Mouse (Mus musculus): Measurements from ENCODE around the gene Mrpl39.

Gene Mrpl39

DNA sequence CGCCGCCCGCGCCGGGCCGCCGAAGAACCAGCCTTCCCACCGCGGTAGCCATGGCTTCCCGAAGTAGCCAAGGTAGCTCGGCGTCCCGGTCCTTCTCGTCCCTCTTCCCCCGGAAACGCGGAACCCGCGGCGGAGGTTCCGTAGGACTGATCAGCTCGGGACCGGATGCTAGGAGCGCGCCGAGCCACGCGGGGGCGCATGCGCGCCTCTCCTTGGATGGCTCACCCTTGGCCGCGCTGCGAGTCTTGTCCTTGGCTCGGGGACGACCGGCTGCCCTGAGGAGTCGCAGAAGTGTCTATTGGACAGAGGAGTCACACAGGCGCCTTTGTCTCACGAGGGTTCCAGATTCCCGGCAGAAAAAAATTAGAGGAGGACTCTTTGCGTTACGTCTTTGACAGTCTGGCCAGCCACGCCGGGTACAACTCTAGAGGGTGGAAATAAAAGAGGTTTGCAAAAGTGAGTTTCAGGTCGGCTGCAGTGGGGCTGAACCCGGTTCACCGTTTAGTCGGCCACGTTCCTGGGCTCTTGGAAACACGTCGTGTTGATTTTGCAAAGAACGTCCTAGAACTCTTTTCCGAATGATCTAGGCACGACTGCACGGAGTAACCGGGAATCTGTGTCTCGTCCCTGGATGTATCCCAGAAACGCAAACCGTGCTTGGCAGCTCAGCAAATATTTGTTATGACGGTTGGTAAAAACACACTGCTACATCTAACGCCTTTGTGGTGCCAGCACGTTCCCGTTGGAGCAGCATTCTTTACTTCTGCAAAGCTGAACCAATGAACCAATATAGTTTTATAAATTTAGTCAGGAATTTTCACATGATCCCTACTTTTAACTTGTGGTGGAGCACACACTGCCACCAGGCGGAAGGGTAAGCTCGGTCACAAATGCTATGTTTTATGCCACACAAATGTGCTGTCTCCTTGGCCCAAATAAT is at the start of gene Mrpl39:
Mrpl39 (minus strand) TSS at position 577 of the 940 bp plus-strand sequence.
- peak; percentile 97 for DNase-seq

GRCm38 (mm10) chr16:84784966-84785365 is 49.4 kb upstream of the Mrpl39 start:
- DNase-seq, result no peak

- DNase-seq, result no peak
These were observed 47.7 kb upstream of the Mrpl39 start for GRCm38 (mm10) chr16:84783279-84783678.

DNA sequence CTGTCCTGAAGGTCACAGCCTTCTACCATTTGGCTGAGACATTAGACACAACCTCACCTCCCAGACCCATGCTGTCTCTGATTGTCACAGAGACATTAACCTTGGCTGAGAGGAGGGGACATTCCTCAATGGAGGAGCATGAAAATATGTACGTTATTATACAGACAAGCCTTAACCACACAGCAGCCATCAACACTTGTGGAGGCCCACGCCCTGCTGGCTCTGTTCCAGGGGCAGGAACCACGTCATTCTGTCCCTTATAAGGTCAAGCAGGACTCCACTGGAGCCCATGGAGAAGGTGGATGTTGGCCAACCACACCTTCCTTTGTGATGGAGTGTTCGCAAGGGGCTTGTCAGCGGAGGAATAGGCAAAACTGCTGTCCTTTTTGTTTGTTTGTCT is 44.2 kb upstream of the Mrpl39 start:
- DNase-seq, result no peak

DNA sequence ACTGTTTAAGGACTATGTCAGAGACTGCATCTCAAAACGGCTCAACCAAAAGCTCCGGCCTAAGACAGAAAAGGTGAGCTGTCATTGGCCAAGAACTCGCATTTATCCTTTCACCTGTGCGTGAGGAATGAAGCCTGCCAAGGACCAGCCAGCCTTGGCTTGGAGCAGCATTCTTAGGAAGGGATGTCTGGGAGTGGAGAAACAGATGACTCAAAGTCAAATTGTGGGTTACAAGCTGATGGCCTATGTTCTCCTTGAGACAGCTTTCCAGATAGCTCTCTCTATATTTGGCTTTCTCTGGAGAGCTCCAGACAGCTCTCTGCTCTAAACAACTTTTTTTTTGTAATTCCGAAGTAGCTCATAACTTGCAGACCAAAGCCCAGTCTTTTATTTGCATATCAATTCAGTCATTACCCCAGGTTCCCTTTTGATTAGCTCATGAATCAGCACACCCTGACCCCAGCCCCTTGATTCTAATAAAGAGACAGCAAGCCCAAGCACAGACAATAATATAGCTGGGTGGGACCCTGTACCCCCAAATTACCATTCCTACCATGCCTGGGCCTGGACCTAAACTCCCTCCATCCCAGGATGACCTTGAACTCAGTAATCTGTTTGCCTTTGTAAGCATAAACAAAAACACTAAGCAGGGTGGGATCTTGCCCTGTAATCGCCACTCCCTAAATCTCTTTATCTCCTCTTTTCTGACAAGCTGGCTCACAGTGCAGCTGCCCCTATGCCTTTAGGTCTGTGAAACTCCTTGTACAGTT is 43.5 kb upstream of the Mrpl39 start:
- no peak for DNase-seq

GRCm38 (mm10) chr16:84778431-84778830 is 42.9 kb upstream of the Mrpl39 start:
- DNase-seq, result no peak

DNA sequence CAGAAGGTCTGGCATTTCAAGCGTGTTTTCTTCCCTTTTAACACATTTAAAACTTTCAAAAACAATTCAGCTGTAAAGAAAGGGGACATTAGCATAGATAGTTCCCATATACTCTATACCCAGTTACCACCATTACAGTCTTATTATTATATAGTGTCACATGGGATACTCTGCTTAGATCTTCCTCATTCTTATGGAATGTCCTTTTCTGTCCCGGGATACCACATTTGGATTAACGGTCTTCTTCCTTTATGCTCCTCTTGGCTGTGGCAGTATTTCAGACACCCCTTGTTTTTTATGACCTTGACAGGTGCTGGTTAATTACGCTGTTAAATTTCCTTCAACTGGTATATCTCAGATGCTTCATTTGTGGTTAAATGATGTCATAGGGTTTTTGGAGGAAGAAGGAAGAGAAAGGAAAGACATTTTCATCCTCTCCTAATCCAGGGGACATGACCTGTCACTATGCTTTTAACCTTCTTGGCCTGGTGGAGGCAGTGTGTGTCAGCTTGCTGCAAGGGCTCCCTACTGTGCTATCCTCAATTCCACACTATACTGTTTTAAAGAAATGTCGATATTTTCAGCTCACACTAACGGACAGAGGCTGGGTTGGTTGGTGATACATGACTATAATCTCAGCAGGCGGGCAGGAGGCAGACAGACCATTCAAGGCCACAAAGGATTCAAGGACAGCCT is 40.7 kb upstream of the Mrpl39 start:
- DNase-seq, result no peak

GRCm38 (mm10) chr16:84775356-84775755 is 39.8 kb upstream of the Mrpl39 start:
- DNase-seq, result no peak

DNA sequence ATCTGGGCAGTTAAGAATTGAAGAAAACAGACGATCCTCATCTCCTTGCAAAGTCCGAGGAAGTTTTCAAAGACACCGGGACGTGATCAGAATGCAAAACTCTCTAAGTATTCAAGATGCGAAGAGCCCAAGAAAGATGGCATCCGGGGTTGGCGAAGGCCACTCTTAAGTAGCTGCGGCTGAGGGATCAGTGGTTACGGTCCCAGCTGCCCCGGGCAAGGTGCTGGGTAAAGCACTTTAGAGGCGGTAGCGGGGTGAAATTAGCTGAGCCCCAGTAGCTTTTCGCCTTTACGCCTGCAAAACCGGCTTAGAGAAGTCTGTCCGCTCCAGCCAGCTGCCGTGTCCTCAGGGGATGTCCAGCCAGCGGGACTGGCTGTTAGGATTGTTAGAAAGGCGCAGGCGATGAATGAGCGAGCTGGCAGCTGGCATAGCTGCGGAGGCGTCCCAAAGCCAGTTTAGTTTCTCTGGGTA is 39.3 kb upstream of the Mrpl39 start:
- no peak for DNase-seq

DNA sequence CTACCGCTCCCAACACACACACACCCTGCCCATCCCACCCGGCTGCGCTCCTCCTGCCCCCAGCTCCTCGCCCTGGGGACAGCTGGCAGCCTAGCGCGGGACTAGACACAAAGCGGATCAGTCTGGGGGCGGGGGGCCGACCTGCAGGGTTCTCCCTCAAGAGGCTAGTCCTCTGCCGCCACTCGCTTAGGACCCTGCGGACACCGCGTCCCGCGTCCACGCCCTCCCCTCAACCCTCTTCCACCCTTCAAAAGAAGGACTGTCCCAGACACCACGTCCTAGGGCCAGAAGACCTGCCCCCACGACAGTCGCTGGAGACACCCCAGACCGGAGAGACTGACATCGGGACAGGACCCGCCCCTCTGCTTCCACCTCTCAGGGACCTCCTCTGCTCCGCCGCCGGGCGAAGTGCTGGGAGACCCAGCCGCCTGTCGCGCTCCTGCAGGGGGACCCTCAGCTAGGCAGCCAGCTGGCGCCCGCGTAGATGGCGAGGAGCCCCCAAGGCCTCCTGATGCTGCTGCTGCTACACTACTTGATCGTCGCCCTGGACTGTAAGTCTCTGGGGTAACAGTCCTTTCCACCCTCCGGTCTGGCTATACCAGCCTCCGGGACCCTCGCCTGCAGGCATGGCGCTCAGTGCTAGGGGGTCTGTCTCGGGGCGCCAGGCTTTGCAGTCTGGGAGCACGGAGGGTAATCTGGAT is 38.6 kb upstream of the Mrpl39 start, which contains the start of gene Jam2:
Jam2 (plus strand) TSS at position 121 of the 701 bp plus-strand sequence.
- DNase-seq, result peak; percentile 7

- no peak for DNase-seq
These were observed 37.8 kb upstream of the Mrpl39 start for GRCm38 (mm10) chr16:84773268-84773861.

DNA sequence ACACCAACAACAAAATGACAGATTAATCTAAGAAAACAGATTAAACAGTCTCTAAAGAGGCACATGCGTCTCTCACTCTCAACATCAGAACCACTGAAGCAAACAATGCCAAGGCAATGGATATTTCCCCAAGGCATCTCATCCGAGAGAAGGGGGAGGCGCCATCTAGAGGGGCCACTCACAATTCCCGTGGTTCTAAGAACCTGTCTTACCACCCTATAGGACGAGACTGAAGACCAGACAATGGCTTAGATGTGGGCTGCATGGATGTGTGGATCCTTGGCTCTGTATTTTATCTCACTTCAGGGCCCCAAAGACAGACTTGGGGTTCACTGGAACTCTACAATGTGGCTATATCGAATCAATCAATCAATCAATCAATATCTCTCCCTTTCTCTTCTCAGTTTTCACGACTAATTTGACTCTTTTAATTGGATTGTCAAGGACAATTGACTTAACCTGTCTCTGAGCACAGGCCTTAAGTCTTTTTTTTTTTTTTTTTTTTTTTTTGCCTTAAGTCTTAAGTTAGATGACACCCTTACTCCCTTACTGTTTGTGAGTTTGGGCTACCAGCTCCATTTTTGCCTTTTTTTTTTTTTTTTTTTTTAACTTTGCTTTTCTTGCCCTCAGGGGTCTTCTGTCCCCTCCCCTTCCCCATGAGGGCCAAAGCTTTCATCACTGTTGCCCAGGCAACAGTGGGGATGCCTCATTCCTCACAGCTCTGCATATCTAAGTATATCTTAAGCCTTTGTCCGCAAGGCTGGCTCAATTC is 37.1 kb upstream of the Mrpl39 start:
- DNase-seq, result no peak

- DNase-seq, result no peak
These were observed 35.9 kb upstream of the Mrpl39 start for GRCm38 (mm10) chr16:84771461-84771860.

DNA sequence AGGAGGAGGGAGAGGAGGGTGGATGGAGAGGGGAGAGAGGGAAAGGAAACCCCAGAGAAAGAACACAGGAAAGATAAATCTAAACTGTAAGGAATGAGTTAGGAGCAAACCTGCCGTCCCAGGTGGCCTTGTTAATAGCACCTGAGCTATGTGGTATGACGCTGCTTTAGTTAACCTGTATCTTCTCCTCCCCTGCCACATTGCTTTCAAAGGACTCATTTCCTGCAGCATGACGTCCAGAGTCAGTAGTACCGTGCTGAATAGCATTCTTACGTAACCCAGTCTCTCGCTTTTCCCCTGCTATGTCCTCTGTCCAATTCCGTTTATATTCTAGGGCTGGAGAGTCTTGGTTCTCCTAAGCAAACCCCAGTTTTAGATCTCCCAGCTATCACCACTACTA is 35.3 kb upstream of the Mrpl39 start:
- no peak for DNase-seq

GRCm38 (mm10) chr16:84769619-84770464 is 34.3 kb upstream of the Mrpl39 start:
- no peak for DNase-seq

GRCm38 (mm10) chr16:84769182-84769581 is 33.6 kb upstream of the Mrpl39 start:
- DNase-seq, result no peak

GRCm38 (mm10) chr16:84767956-84768355 is 32.4 kb upstream of the Mrpl39 start:
- DNase-seq, result no peak

- no peak for DNase-seq
These were observed 10.3 kb upstream of the Mrpl39 start for GRCm38 (mm10) chr16:84745721-84746306.

- DNase-seq, result no peak
These were observed 9.4 kb upstream of the Mrpl39 start for GRCm38 (mm10) chr16:84744703-84745490.
